Mouse (Mus musculus) ovary, postnatal 36 days (tissue): ENCODE data around the gene Thsd4.

Source experiments
- DNase-seq: peaks from one replicate; pipeline ENCODE4 v3.0.0; 2022; ENCODE audit warnings: low spot score, mixed read lengths

Thsd4 gene

GRCm38 (mm10) chr9:60456651-60457050, 65.2 kb downstream of the Thsd4 start:
- no peak for DNase-seq

DNA sequence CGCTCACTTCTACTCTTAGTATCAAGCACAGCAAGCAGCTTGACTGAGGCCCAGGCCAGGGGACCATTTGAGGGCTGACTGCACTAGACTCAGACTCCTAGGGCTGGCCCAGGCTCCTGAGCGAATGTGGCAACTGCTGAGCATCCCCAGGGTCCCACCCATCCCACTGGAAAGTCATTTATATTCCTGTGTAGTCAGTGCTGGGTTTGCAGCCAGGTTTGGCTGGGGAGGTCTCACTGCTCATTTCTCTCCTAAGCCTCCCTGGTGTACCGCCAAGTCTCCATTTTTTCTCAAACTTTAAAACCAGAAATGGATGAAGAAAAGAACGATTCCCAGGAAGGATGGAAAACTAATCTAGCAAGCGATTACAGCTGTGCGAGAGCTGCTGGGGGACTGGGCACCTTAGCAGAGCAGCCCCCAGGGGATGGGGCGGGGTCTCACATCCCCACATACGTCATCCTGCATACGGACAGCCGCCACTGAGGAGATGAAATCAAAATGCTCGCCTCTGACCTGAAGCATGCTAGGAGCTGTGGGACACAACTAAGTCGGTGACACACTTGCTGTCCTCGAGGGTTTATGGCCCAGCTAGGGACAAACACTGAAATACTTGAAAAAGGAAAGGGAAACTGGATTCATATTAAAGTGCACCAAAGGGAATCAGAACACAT, 67.3 kb downstream of the Thsd4 start:
- no peak for DNase-seq

GRCm38 (mm10) chr9:60449498-60449897, 72.3 kb downstream of the Thsd4 start:
- DNase-seq: no peak

- DNase-seq: no peak
These were observed 76.0 kb downstream of the Thsd4 start for GRCm38 (mm10) chr9:60445821-60446220.

DNA sequence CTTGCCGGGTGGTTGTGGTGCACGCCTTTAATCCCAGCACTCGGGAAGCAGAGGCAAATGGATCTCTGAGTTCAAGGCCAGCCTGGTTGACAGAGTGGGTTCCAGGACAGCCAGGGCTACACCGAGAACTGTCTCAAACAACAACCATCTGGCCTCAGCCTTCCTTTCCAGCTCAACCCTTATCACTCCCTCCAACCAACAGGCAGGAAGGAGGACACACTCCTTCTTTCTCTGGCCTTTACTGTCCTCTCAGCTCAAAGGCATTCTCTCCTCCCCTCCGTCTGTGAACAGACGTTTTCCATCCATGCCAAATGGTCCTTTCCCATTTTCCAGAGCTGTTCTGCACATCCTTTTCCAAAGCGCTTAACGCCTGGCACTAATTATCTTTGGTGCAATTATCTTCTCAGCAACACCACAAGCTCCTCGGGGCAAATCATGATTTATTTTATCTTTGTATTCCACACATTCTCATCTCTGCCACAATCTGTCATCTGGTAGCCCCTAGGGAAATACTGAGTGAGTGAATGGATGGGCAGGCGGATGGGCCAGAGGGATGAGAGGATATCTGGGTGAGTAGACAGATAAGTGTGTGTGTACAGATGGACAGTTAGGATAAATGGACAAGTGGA, 80.5 kb downstream of the Thsd4 start:
- DNase-seq: no peak

DNA sequence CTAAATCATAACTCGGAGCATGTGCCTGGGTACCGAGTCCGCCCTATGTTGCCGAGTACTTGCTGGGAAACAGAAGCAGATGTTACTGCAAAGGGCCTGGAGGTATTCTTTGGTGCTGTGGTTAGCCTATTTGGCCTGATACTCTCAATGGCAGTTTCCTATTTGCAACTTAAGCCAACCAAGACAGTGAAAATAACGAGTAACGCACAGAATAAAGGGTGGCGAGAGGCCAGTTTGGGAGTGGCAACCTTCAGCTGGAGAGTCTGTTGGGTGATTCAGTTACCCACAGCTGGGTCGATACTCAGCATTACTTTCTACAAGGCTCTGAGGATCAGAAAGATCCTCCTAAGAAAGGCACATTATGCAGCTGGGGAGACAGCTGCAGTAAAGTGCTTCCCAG, 81.3 kb downstream of the Thsd4 start:
- no peak for DNase-seq

DNA sequence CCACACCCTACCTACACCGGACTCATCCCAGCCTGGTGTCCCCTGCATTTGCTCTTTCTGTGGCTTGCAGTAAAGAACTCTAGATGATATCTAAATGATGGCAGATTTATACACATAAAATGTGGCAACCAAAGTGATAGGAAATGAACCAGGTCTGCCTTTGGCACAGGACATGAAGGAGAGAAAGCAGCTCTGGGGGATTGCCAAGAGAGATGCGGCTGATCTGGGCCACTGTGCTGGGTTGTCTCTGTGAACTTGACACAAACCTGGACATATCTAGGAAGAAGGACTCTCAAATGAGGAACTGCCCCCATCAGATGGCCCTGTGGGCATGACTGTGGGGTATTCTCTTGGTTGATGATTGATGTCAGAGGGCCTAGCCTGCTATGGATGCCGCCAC, 85.6 kb downstream of the Thsd4 start:
- no peak for DNase-seq

- DNase-seq: no peak
These were observed 87.8 kb downstream of the Thsd4 start for GRCm38 (mm10) chr9:60434093-60434492.

GRCm38 (mm10) chr9:60431924-60432323, 89.9 kb downstream of the Thsd4 start:
- DNase-seq: no peak

GRCm38 (mm10) chr9:60430017-60430416, 91.8 kb downstream of the Thsd4 start:
- no peak for DNase-seq

DNA sequence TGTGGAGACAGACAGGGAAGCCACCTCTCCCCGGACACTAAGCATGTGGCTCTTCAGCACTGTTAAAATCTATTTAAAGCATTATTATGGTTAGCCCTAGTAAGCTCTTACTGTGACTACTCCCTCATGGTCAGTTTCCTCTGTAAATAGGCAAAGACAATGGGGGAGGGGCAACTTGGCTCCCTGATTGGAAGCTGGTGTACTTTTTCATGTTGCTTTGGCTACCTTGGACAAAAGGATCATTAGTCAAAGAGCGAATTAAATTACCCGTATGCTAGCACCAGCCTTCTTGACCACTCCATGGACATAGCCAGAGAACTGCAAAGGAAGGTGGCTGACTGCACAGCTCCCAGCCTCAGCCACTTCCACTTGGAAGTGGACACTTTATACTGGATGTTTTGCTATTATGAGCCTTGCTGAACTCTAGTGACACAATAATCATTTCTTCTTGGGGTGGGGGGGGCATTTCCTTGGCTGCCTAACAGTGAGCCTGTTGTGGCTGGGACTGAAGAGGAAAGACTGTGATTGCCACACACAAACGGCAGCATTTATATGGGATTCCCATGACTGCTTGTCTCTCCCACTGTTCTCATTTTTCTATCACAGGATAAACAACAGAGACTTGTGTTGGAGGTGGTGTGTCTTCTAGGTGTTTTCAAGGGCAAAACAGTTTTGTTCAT, 107.6 kb downstream of the Thsd4 start:
- no peak for DNase-seq

GRCm38 (mm10) chr9:60410872-60411635, 110.8 kb downstream of the Thsd4 start:
- DNase-seq: no peak

DNA sequence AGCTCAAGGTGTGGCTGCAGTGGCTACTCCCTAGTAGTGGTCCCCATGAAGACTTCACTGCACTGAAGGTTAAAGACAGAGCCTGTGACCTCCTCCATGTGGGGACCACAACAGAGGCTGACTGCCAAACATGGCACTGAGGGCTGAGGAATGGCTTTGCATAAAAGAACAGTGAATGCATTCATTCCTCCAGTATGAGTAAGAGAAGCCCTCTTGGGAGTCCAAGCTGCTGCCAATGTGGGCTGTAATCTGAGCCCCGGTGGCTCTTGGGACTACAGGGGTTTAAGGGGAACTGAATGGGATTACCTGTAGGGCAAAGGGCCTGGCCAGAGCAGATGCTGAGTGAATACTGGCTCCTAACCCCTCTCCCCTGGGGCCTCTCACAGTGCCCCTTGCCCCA, 114.5 kb downstream of the Thsd4 start:
- no peak for DNase-seq

- no peak for DNase-seq
These were observed 116.1 kb downstream of the Thsd4 start for GRCm38 (mm10) chr9:60405777-60406176.

DNA sequence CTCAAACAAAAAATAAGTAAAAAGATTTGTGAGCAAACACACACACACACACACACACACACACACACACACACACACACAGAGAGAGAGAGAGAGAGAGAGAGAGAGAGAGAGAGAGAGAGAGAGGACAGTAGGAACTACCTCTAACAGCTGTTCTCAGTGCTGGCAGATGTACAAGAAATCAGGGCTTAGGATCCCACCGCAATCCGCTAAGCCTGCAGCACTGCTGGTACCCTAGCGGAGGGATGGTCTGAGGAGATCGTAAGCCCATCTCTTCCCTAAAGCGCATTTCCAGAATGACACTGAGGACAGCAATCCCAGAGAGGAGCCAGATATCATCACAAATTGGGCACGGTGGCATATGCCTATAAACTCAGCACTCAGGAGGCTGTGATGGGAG, 119.2 kb downstream of the Thsd4 start:
- no peak for DNase-seq

DNA sequence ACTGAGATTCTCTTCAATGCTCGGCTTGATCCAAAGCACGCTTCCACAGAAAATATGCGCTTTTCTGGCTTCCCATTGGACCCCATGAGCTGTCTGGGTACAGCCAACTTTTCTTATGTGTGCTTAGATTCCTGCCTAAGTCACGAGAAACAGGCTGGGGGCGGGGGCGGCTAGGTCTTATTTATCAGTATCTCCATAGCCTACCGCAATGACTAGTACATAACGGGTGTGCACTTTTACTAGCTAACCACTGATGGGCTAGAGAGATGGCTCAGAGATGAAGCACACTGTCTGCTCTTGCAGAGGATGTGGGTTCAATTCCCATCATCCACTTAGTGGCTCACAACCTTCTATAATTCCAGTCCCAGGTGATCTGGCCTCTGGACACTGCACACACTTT, 121.8 kb downstream of the Thsd4 start:
- no peak for DNase-seq

- DNase-seq: no peak
These were observed 123.8 kb downstream of the Thsd4 start for GRCm38 (mm10) chr9:60398073-60398472.

GRCm38 (mm10) chr9:60396096-60396495, 125.8 kb downstream of the Thsd4 start:
- no peak for DNase-seq

GRCm38 (mm10) chr9:60392916-60393315, 128.9 kb downstream of the Thsd4 start:
- no peak for DNase-seq

GRCm38 (mm10) chr9:60384751-60385150, 137.1 kb downstream of the Thsd4 start:
- no peak for DNase-seq

DNA sequence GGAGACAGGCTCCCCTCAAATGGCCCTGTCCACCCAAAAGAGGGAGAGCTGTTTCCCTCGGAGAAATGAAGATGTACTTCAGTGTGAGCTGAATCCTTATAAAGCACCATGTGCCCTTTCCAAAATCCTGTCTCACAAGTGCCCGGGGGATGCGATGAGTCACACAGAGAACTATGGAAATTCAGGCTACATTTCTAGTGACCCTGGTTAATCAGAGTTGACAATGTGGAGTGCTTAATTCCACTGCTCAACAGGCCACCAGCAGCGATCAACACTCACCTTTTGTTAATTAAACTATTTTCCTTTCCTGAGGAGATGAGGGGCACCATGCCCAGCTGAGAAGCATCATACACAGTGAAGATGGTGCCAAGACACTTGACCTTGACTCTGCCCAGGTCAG, 138.9 kb downstream of the Thsd4 start:
- DNase-seq: no peak

DNA sequence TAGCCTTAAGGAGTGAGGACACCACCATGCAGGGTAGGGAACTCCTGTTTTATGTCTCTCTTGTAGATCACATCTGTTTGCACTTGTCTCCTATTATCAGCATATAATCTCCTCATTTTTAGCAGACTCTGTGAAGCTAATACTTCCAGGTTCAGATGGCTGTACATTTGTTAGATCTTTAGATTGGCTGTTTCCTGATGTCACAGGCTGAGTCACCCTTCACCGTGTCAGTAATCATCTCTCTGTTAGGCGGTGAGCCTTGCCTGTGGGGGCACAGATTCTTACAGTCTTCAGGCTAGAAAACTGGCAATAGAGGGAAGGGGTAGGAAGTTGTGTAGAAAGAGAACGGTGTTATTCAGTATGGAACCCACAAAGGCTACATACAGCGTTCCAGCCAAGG, 139.3 kb downstream of the Thsd4 start:
- no peak for DNase-seq

- no peak for DNase-seq
These were observed 140.8 kb downstream of the Thsd4 start for GRCm38 (mm10) chr9:60381010-60381409.
